Mouse (Mus musculus): Measurements from ENCODE around the gene Lrrc8c. TPM values are rescaled to one million over a fixed set of nuclear protein-coding genes. Genes with fewer than 3 reads are reported as not detected.

The Lrrc8c gene
- polyA plus RNA-seq, 1 experiment, result 7.1 TPM

DNA sequence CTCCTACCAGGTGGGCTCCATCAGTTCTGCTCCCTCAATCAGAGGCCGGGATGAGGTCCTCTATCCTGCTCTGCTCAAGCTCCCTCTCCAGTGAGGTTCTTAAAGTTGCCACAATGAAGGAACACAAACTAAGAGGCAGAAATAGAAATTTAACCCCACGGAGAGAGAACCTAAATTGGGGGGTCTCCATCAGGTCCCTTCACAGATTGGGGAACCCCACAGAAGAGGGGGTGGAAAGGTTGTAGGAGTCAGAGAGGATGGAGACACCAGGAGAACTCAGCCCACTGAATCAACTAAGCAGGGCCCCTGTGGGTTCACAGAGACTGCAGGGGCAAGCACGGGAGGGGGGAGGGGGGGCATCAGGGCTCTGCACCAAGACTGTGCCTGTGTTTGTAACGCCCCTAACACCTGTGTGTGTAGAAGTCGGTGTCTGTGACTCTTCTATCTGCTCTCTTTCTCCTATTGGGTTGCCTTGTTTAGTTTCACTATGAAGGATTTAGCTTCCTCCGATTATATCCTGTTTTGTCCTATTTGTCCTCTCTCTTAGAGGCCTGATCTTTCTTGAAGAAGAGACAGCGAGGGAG, 96.8 kb downstream of the Lrrc8c start:
- Histone ChIP-seq H3K79me2 (ENCODE audit: control insufficient read depth, insufficient read depth) (no peaks in the 10 kb centered on the region), H3K4me3 (ENCODE audit: insufficient read depth, poor library complexity, severe bottlenecking) (no peak overlapping the region), H3K27me3 (ENCODE audit: control insufficient read depth, insufficient read depth, insufficient read length) (no peaks in the 10 kb centered on the region), H3K79me3 (ENCODE audit: low read depth) (no peaks in the 10 kb centered on the region), H3ac (ENCODE audit: control insufficient read depth, insufficient read length, low read depth) (no peak overlapping the region), H3K36me3 (ENCODE audit: control insufficient read depth, insufficient read depth) (no peaks in the 10 kb centered on the region)
- no peak for TF ChIP-seq USF1 (IDR thresholded peaks at IDR 0.05; ENCODE audit: low read depth)
- no peak for TF ChIP-seq CEBPB (IDR thresholded peaks at IDR 0.05; ENCODE audit: low read depth)
- TF ChIP-seq MYOG (IDR thresholded peaks at IDR 0.05; ENCODE audit: control insufficient read depth, extremely low read depth, insufficient read length), result no peak
- no peak for TF ChIP-seq MYOD1 (IDR thresholded peaks at IDR 0.05; ENCODE audit: control insufficient read depth, insufficient read length, low read depth)

GRCm38 (mm10) chr5:105616538-105616937, 97.3 kb downstream of the Lrrc8c start:
- TF ChIP-seq CTCF (IDR thresholded peaks at IDR 0.05; ENCODE audit: control insufficient read depth, insufficient read depth, insufficient read length) (no peak), FOSL1 (IDR thresholded peaks at IDR 0.05; ENCODE audit: insufficient read depth, low read length, poor library complexity, severe bottlenecking) (no peak), MYOG (IDR thresholded peaks at IDR 0.05; ENCODE audit: control insufficient read depth, extremely low read depth, insufficient read length) (no peak), MYOD1 (IDR thresholded peaks at IDR 0.05; ENCODE audit: control insufficient read depth, insufficient read length, low read depth) (no peak), USF1 (IDR thresholded peaks at IDR 0.05; ENCODE audit: low read depth) (no peak), CEBPB (IDR thresholded peaks at IDR 0.05; ENCODE audit: low read depth) (no peak), MAX (IDR thresholded peaks at IDR 0.05) (no peak)
- Histone ChIP-seq H3K36me3 (ENCODE audit: control insufficient read depth, insufficient read depth) (no peaks in the 10 kb centered on the region), H3K27me3 (ENCODE audit: control insufficient read depth, insufficient read depth, insufficient read length) (no peaks in the 10 kb centered on the region), H3K4me3 (ENCODE audit: insufficient read depth, poor library complexity, severe bottlenecking) (no peak overlapping the region), H3K79me2 (ENCODE audit: control insufficient read depth, insufficient read depth) (no peaks in the 10 kb centered on the region), H3K79me3 (ENCODE audit: low read depth) (no peaks in the 10 kb centered on the region), H3ac (ENCODE audit: control insufficient read depth, insufficient read length, low read depth) (no peak overlapping the region)

- Histone ChIP-seq H3K79me3 (ENCODE audit: low read depth) (no peaks in the 10 kb centered on the region), H3K79me2 (ENCODE audit: control insufficient read depth, insufficient read depth) (no peaks in the 10 kb centered on the region)
- no peak for TF ChIP-seq MYOG (IDR thresholded peaks at IDR 0.05; ENCODE audit: control insufficient read depth, extremely low read depth, insufficient read length)
- no peak for TF ChIP-seq USF1 (IDR thresholded peaks at IDR 0.05; ENCODE audit: low read depth)
These were observed 99.3 kb downstream of the Lrrc8c start for GRCm38 (mm10) chr5:105618510-105618909.

GRCm38 (mm10) chr5:105619666-105620065, 100.5 kb downstream of the Lrrc8c start:
- no peak for TF ChIP-seq MAX (IDR thresholded peaks at IDR 0.05)
- no peak for TF ChIP-seq MYOD1 (IDR thresholded peaks at IDR 0.05; ENCODE audit: control insufficient read depth, insufficient read length, low read depth)
- TF ChIP-seq FOSL1 (IDR thresholded peaks at IDR 0.05; ENCODE audit: insufficient read depth, low read length, poor library complexity, severe bottlenecking), result no peak
- no peak for TF ChIP-seq USF1 (IDR thresholded peaks at IDR 0.05; ENCODE audit: low read depth)
- no peak for TF ChIP-seq MYOG (IDR thresholded peaks at IDR 0.05; ENCODE audit: control insufficient read depth, extremely low read depth, insufficient read length)
- TF ChIP-seq CTCF (IDR thresholded peaks at IDR 0.05; ENCODE audit: control insufficient read depth, insufficient read depth, insufficient read length), result no peak
- TF ChIP-seq CEBPB (IDR thresholded peaks at IDR 0.05; ENCODE audit: low read depth), result no peak
- Histone ChIP-seq H3K79me3 (ENCODE audit: low read depth) (no peaks in the 10 kb centered on the region), H3K79me2 (ENCODE audit: control insufficient read depth, insufficient read depth) (no peaks in the 10 kb centered on the region), H3K4me3 (ENCODE audit: insufficient read depth, poor library complexity, severe bottlenecking) (no peak overlapping the region), H3K27me3 (ENCODE audit: control insufficient read depth, insufficient read depth, insufficient read length) (no peaks in the 10 kb centered on the region), H3ac (ENCODE audit: control insufficient read depth, insufficient read length, low read depth) (no peak overlapping the region), H3K36me3 (ENCODE audit: control insufficient read depth, insufficient read depth) (no peaks in the 10 kb centered on the region)

More at GRCm38 (mm10) chr5:105618510-105618909, 99.3 kb downstream of the Lrrc8c start:
- H3K36me3 ChIP-seq (ENCODE audit: control insufficient read depth, insufficient read depth), result no peaks in the 10 kb centered on the region
- H3K4me3 ChIP-seq (ENCODE audit: insufficient read depth, poor library complexity, severe bottlenecking), result no peak overlapping the region
- H3ac ChIP-seq (ENCODE audit: control insufficient read depth, insufficient read length, low read depth), result no peak overlapping the region
- H3K27me3 ChIP-seq (ENCODE audit: control insufficient read depth, insufficient read depth, insufficient read length), result no peaks in the 10 kb centered on the region

GRCm38 (mm10) chr5:105620505-105621116, 101.4 kb downstream of the Lrrc8c start:
- Histone ChIP-seq H3K79me3 (ENCODE audit: low read depth) (no peaks in the 10 kb centered on the region), H3K27me3 (ENCODE audit: control insufficient read depth, insufficient read depth, insufficient read length) (no peaks in the 10 kb centered on the region), H3K36me3 (ENCODE audit: control insufficient read depth, insufficient read depth) (no peaks in the 10 kb centered on the region), H3K4me3 (ENCODE audit: insufficient read depth, poor library complexity, severe bottlenecking) (no peak overlapping the region), H3ac (ENCODE audit: control insufficient read depth, insufficient read length, low read depth) (no peak overlapping the region), H3K79me2 (ENCODE audit: control insufficient read depth, insufficient read depth) (no peaks in the 10 kb centered on the region)
- TF ChIP-seq CTCF (IDR thresholded peaks at IDR 0.05; ENCODE audit: control insufficient read depth, insufficient read depth, insufficient read length) (no peak), CEBPB (IDR thresholded peaks at IDR 0.05; ENCODE audit: low read depth) (peak; percentile 93)

GRCm38 (mm10) chr5:105623074-105623713, 104.0 kb downstream of the Lrrc8c start:
- Histone ChIP-seq H3K27me3 (ENCODE audit: control insufficient read depth, insufficient read depth, insufficient read length) (no peaks in the 10 kb centered on the region), H3K36me3 (ENCODE audit: control insufficient read depth, insufficient read depth) (no peaks in the 10 kb centered on the region), H3K79me2 (ENCODE audit: control insufficient read depth, insufficient read depth) (no peaks in the 10 kb centered on the region), H3ac (ENCODE audit: control insufficient read depth, insufficient read length, low read depth) (no peak overlapping the region), H3K79me3 (ENCODE audit: low read depth) (no peaks in the 10 kb centered on the region), H3K4me3 (ENCODE audit: insufficient read depth, poor library complexity, severe bottlenecking) (no peak overlapping the region)
- TF ChIP-seq FOSL1 (IDR thresholded peaks at IDR 0.05; ENCODE audit: insufficient read depth, low read length, poor library complexity, severe bottlenecking) (no peak), MYOG (IDR thresholded peaks at IDR 0.05; ENCODE audit: control insufficient read depth, extremely low read depth, insufficient read length) (no peak), CTCF (IDR thresholded peaks at IDR 0.05; ENCODE audit: control insufficient read depth, insufficient read depth, insufficient read length) (no peak), MAX (IDR thresholded peaks at IDR 0.05) (no peak), USF1 (IDR thresholded peaks at IDR 0.05; ENCODE audit: low read depth) (no peak), MYOD1 (IDR thresholded peaks at IDR 0.05; ENCODE audit: control insufficient read depth, insufficient read length, low read depth) (no peak), CEBPB (IDR thresholded peaks at IDR 0.05; ENCODE audit: low read depth) (no peak)
